Mouse (Mus musculus) right cerebral cortex, adult 2 months (tissue): ENCODE results near the gene Pfkfb4.
A peak's percentile ranks its signal among the peaks of the same experiment; 100 is the strongest.

Experiments used
- DNase-seq, 2 experiments: peaks; one replicate each; pipeline ENCODE4 v3.0.0; 2021 to 2022; ENCODE audit warnings: low spot score in 2 of 2

Pfkfb4 gene

DNA sequence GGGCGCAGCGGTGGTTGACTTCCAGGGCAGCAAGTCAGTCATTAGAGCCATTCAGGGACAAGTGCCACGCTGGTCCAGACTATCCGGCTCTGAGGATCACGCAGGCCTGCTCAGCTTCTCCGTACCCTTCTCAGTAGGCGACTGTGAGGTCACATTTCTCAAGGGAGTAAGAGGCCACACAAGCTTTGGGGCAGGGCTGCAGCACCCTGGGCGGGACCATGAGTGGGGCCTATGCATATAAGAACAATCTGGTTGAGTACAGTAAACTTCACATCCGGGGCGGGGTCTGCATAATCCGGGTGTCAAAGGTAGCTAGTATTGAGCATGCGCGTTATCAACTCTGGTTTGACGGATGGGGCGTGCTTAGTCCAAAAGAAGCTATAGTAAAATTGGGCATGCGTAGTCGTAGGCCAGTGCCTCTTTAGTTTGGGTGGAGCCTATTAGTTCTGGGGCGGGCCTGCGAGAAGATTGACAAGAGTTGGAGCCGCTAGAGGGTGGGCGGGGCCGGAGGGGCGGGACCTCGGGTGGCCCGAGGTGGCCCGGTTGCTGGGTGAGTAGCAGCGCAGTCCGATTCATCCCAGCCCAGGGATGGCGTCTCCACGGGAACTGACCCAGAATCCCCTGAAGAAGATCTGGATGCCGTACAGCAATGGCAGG, at the start of gene Pfkfb4:
TSS of gene Pfkfb4 (plus strand) at position 351 of the 657 bp plus-strand sequence.
- DNase-seq, result peak; percentile 90 to 95

DNA sequence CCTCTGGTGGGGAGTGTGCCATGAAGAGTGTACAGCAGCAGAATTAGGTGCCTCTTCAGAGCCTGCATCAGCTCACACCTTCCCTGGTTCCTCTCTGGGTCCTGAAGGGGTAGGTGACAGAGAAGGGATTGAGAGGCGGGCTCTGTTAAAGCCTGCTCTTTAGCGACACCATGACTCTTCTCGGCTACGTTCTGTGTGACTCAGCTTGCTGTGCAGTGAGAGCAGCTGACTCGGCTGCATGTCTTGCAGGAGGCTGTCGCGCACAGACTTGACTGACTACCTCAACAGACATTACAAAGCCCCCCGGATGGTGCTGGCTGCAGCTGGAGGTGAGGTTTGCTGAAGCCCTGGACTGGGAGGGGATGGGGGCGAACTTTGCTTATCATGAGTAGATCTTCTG, 46.5 kb upstream of the Pfkfb4 start:
- peak in 1 of 2 experiments; percentile 26 for DNase-seq

DNA sequence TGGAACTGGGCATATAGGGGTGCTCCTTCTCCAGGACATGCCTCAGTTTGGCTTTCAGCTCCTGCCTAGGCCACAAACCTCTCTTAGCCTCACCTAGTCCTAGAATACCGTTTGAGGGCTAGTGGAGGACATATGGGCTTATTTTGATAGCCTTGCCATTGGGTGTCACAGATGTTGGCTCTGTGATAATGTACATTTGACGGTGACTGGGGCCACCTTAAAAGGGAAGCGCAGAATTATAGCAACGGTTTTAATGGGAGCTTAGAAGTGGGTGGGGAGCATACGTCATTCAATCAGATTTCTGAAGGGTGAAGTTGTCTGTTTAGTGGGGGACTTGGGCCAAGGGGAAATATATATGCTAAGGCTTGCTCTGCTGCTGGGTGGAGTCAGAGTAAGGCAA, 46.0 kb upstream of the Pfkfb4 start:
- DNase-seq, result no peak

DNA sequence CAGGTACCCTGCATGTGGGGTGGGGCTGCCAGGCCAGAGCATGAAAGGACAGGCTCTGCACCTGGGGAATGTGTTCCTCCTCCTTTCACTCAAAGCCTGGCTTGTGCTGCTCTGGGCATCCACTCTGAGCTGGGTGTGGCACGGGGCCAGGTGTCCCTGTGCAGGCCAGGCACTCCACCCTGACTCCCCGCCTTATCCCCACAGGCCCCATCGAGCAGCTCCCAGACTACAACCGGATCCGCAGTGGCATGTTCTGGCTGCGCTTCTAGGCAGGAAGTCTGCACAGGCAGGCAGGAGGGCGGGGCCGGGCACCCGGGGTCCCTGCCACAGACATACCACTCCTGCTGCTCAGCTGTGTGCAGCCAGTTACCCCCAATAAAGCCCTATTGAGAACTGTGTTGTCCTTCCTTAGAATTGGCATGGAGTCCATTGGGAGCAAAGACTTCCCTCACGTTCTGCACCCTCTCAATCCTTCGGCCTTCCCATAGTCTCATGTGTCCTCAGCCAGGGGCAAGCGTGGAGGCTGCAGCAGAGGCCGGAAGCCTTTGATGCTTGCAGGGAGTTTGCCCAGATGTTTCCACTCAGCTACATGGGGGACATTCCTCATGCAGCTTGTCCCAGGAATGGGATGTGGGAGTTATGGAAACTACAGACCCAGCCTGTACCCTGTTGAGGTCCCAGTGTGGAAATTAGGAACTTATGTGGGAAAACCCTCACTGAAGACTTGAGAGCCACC, 42.2 kb upstream of the Pfkfb4 start:
- no peak for DNase-seq

DNA sequence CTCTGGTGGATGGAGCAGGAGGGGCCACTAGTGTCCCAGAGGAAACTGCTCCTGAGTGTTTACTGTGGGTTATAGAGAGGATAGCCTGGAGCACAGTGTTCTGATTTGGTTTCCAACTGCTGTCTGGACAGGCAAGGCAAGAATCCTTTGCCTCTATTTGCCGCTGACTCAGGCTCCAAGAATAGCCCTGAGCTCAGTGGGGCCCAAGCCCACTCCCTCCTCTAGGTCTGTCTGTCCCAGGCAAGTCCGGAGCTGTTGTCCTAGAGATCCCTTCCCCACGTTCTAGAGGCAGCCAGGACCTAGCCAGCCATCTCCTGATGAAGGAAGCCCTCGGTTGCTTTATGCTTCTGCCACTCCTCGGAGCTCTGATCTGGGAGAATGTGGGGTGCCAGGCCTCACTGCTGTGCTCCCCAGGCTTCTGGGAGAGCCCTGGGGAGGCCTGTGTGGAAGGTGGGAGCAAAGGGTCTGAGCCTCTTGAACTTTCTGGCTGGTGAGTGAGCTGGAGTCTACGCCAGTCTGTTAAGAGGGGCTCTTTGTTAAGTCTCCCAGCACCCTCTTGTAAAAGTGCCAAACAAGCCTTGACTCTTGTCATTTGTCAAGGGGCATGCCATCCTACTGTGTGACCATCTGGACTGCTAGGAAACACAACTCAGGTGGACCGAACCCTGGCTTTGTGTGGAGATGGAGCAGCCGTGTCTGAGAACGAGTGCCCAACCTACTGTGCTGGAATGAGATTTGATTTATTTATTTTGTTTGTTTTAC, 41.4 kb upstream of the Pfkfb4 start:
- DNase-seq, result no peak

DNA sequence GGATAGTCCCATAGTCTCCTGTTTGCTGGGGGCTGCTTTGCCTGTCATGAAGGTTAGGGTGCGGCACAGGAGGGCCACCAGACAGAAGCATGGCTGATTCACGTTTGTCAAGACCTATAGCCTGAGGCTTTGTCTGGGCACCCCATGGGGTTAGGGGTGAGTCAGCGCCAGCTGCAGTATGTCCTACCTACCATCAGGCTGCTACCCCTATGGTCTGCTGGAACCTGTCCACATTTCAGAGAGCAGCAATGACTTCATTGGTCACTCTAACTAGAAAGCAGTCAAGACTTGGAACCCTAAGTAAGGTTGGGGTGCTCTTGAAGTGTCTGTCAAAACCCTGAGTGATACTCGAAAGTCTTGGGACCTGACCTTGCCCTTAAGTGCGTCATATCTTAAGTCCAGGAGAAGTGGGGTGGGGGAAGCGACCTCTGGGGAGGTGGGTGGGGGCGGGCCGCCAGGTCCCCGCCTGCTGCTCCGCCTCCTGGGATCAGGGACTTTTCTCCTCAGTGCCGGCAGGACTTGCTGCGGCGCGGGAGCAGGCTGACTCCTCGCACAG, 38.4 kb upstream of the Pfkfb4 start, which contains the start of gene Col7a1:
TSS of gene Col7a1 (plus strand) at position 506 of the 556 bp plus-strand sequence.
- DNase-seq, result no peak

DNA sequence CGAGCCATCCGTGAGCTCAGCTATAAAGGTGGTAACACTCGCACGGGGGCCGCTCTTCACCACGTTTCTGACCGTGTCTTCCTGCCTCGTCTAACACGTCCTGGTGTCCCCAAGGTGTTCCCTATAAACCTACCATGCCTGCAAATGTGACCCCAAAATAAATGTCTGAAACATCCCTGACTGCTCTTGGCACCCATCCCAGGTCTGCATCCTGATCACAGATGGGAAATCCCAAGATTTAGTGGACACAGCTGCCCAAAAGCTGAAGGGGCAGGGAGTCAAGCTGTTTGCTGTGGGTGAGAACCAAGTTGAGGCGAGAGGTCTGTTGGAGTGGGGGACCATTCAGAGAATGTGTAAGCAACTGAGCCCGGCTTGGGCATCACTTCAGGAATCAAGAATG, 36.3 kb upstream of the Pfkfb4 start:
- DNase-seq, result no peak

DNA sequence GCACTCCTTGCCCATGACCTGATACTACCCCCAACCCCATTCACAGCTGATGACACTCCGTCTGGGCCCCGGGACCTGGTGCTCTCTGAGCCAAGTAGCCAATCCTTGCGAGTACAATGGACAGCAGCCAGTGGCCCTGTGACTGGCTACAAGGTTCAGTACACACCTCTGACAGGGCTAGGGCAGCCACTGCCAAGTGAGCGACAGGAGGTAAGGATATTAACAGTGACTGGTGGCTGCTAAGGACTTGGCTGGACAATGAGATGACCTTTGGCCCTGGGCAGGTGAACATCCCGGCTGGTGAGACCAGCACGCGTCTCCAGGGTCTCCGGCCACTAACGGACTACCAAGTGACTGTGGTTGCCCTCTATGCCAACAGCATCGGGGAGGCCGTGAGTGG, 35.7 kb upstream of the Pfkfb4 start:
- DNase-seq, result no peak

DNA sequence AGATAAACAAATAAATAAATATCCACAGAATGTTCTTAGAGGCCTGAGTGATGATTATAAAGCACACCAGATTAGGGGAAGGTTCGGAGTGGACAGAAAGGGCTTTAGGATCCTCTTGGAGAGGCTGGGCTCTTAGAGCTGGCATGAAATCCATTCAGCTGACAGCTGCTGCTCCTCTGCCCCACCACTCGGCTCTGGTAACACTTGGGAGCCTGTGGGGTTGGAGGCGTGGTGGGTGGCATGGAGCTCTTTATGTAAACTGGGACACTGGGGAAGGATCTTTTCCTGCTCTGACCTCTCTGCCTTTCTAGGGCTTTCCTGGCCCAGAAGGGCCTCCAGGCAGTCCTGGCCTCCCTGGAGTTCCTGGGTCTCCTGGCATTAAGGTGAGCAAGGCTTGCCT, 28.0 kb upstream of the Pfkfb4 start:
- DNase-seq, result no peak

DNA sequence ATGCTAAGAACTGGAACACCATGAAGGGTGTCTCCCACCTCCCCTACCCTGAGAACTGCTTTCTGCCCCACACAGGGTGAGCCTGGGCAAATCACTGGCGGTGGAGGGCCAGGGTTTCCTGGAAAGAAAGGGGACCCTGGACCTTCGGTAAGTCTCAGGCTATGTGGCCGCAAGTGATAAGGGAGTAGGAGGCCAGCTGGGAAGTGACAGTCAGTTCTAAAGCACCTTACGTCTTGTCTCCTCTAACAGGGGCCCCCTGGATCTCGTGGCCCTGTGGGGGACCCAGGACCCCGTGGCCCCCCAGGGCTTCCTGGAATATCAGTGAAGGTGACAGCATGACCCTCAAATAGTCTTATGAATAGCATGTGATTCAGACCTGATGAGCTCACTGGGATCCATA, 27.2 kb upstream of the Pfkfb4 start:
- no peak for DNase-seq

DNA sequence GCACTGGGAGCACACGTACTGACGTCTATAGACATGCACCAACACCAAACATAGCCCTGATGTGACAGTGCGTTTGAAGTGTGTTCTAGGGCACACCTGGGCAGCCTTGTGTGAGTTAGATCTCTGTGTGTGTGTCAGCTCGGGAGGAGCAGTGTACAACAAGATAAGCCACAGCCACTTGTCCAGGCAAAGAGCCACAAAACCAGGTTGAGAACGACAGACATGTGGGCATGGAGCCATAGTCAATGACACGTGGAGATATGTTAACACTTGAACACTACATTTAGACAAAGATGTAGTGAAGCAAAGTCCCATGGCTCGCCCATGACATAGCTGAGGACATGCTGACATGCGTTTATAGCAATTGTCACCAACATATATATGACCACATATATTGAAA, 21.0 kb upstream of the Pfkfb4 start:
- no peak for DNase-seq

DNA sequence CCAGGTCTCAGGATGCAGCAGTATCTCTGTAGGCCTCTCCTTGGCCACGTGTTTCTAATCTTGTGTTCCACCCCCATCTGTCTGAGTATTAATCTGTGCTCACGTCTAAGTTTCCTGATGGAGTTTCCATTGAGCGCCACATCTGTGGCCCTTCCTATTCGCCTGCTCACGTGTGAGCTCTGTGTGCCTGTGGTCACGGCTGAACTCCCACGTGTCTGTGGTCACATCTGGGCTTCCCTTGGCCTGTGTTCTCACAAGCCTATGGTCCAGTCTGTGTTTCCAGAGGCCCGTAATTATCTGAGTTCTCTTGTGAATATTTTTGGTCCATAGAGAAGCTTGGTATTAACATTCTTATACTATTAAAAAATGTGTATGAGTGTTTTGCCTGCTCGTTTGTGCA, 15.1 kb upstream of the Pfkfb4 start:
- DNase-seq, result no peak

DNA sequence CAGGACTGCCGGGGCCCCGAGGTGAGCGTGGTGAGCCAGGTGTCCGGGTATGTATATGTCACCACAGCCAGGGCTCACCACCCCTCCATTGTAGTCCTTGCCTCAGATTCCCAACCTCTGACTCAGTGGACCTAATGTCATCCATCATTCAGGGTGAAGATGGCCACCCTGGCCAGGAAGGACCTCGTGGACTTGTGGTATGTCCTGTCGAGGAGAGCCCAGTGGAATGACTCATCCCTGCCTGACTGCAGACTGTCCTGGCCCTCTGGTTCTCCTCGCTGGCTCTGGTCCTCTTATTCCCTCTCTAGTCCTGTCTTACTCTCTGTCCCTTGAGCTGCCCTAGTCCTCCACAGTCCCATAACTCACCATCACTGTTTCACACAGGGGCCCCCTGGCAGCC, 13.6 kb upstream of the Pfkfb4 start:
- DNase-seq, result no peak

DNA sequence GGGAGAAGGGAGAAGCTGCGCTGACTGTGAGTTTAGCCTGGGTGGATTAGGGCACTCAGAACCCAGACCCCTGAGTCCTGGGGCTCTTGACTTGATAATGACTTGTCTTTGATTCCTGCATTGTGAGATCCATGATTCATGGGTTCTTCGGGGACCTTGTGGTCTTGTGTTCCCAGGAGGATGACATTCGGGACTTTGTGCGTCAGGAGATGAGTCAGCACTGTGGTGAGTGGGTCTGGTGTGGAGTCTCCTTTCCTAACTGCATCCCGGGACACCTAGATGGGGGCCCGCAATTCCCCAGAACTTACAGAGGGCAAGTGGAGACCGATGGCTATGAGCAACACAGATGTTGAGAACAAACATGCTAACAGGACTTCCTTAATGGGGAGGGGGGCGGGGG, 9.1 kb upstream of the Pfkfb4 start:
- no peak for DNase-seq

DNA sequence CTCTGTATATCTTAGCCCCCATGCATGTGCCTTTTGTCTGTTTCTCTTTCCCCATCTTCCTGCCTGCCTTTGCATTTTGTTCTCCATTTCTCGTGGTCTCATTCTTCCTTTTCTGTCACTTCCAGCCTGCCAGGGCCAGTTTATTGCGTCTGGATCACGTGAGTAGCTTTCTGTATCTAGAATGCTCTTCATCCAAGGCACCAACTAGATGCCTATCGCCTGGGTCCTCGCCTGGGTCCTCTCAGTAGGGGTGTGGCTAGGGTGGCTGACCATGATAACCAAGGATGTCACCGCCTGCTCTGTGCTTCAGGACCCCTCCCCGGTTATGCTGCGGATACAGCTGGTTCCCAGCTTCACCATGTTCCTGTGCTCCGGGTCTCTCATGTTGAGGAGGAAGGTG, 8.4 kb upstream of the Pfkfb4 start:
- DNase-seq, result no peak

DNA sequence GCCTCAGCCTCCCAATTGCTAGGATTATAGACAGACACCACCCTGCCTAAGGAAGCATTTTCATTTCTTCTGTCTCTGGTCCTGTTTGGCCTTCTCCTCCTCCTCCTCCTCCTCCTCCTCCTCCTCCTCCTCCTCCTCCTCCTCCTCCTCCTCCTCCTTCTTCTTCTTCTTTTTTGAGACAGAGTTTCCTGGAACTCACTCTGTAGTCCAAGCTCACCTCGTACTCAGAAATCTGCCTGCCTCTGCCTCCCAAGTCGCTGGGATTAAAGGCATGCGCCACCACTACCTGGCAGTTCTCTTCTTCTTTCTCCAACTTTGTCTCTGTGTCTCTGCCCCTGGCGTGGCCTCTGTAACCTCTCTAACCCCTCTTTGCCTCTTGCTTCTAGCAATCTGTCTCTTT, 5.9 kb upstream of the Pfkfb4 start, which contains the start of gene Ucn2:
TSS of gene Ucn2 (plus strand) at position 301 of the 400 bp plus-strand sequence.
- no peak for DNase-seq

DNA sequence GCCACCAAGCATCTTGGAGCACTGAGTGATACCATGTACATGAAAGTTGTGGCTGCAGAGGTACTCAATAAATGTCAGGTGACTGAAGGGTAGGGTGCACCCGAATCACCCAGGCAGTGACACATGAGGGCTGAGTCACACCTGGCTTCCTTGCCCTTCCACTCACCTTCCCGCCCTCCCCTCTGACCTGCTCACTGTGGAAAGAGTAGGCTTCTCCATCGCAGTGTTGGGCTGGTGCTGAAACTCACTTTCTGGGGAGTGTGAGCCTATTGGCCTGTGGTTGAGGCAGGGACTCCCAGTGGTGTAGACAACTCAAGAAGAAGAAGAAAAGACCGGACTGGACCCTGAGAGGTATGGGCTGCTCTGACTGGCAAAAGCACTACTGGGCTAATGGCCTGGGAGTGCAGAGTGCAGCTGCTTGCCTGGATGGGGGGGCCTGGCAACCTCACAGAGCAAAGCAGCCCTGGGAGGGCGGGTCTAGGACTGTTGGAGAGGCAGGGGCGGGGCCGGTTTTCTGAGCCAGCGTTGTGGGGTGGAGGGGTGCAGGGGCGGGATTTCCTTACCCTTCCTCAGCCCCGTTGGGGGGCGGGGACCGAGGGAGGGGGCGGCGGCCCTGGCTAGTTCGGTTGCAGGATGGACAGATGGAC, 3.8 kb upstream of the Pfkfb4 start:
- DNase-seq, result no peak

DNA sequence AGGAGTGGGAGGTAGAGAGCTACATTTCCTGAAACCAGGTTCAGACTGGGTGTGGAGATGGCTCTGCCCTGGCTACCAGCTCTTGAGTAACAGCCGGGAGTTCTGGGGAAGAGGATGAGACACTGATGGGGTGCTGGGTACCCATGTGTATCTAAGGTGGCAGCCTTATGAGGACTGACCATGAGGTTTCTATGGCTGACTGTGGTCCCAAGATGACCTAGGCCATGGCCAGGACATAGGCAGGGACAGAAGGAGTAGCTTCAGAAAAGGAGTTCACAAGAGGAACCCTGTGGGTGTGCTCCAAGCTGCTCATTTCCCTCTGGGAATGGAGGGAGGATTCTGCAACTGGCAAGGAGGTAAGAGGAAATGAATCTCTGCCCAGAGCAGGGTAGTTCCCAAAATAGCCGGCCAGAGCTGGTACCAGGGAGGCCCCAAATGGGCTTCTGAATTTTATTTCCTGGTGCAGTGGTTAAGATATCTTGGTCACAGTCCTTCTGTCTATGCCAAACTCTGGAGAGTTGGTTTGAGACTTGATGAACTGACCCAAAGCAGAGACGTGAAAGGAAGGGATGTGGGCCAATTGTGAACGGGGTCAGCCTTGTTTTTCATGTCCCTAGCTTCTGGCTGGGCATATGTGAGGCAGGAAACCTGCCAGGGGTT, 1.6 kb upstream of the Pfkfb4 start:
- no peak for DNase-seq

DNA sequence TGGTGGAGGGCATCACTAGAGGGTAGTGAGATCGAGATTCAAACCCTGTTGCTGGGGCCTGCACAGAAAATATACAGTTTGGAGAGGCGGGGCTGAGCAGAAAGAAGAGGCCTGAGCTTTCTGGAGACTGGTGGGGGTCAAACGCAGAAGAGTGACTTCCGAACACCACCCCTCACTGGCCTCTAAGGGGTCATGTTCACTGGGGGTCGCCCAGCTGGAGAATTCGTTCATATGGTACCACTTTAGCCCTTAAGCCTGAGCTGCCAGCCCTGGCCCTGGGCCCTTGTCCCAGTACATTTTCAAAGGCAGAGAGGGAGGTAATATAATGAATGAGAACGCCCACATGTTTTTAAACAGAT, 1.1 kb upstream of the Pfkfb4 start:
- no peak for DNase-seq

DNA sequence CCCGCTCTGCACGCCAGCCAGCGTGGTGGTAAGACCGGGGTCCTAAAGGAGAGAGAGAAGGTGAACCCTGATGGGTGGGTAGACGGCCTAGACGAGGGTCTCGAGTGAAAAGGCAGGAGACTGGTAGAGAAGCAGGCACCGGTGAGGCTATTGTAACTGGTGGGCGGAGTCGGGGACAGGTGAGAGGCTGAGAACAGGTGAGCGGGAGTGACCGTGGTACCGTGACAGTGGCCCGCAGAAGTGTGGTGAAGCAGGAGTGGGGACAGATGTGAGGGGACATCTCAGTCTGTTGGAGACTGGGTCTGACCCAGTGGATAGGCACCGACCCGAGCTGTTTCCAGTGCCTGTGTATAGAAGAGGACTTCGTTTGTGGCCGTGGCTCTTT, 499 bp downstream of the Pfkfb4 start:
- peak in 1 of 2 experiments; percentile 25 for DNase-seq

DNA sequence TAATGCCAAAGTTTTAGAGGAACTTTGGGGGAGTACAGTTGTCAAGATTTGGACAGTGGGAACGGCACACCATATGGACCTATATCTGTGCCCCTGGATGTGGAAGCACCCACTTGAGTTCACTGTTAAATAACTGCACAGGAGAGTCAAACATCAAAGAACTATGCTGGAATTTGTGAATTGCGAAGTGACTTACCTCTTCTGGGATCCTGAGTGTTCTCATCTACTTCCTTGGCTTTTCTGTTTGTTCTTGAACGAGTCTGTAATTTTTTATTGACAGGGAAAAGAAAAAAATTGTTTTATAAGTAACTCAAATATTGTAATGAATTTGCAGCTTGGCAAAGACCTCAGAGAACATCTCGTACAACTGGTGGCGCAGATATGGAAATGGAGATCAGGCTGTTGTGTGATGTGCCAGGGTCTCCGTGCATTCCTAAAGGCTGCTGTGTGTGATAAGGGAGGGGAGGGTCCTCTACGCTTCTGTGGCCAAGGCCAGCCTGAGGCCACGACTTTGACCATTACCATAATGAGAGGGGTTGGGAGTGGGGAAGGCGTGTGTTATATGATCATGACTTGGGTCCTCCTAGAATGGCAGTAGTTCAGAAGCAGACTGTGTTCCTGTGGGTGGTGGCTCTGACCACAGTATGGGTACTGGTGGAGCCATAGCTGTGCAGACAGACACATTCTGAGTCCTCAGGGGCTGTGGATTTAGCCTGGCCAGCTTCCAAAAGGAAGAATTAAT, 1.2 kb downstream of the Pfkfb4 start:
- no peak for DNase-seq
